Mouse (Mus musculus) liver, embryonic 13.5 days (tissue): ENCODE measurements around the gene Taf11. TPM values are rescaled to one million over a fixed set of nuclear protein-coding genes. Genes with fewer than 3 reads are reported as not detected.

Experiments
- ATAC-seq: fragments of 200-750 bp; cut with Nextera tagmentation; 2 replicates; pipeline ENCODE4 v1.8.0; 2017; ENCODE audit warnings: low read depth, mild to moderate bottlenecking, moderate number of reproducible peaks, moderate library complexity
- DNase-seq: peaks from one replicate; pipeline ENCODE4 v3.0.0; 2022
- H3K27ac ChIP-seq: fragments of 300-500 bp; sonication (generic); 2 replicates; pipeline ENCODE4 v1.5.1; 2015; ENCODE audit warnings: moderate library complexity, mild to moderate bottlenecking, inconsistent platforms
- H3K27me3 ChIP-seq: fragments of 300-500 bp; sonication (generic); 2 replicates; pipeline ENCODE4 v1.6.1; 2015; ENCODE audit warnings: mild to moderate bottlenecking, inconsistent platforms
- H3K36me3 ChIP-seq: fragments of 300-500 bp; sonication (generic); 2 replicates; pipeline ENCODE4 v1.6.1; 2015; ENCODE audit warnings: mild to moderate bottlenecking, inconsistent platforms
- H3K4me1 ChIP-seq: fragments of 300-500 bp; sonication (generic); replicated peaks from 2 replicates; pipeline ENCODE4 v1.6.1; 2015; ENCODE audit warnings: inconsistent platforms
- H3K4me2 ChIP-seq: fragments of 300-500 bp; sonication (generic); 2 replicates; pipeline ENCODE4 v1.6.1; 2015; ENCODE audit warnings: inconsistent platforms, mild to moderate bottlenecking, moderate library complexity
- H3K4me3 ChIP-seq: fragments of 300-500 bp; sonication (generic); replicated peaks from 2 replicates; pipeline ENCODE4 v1.5.1; 2015; ENCODE audit warnings: mild to moderate bottlenecking, inconsistent platforms
- H3K9ac ChIP-seq: fragments of 300-500 bp; sonication (generic); 2 replicates; pipeline ENCODE4 v1.6.1; 2015; ENCODE audit warnings: mild to moderate bottlenecking, inconsistent platforms
- H3K9me3 ChIP-seq: fragments of 300-500 bp; sonication (generic); replicated peaks from 2 replicates; pipeline ENCODE4 v1.6.1; 2016; ENCODE audit warnings: inconsistent platforms
- WGBS: fragments of 180-500 bp; shearing (Covaris S2); methylation state at CpG from one replicate; pipeline ENCODE4 v1.1.7; 2015; ENCODE audit not compliant: insufficient replicate concordance; 5-methylcytosine and 5-hydroxymethylcytosine counted together
- polyA plus RNA-seq: library from polyadenylated mRNA; unstranded; fragments of >200 nt; fragmentation: Nextera tagmentation; extraction: Ambion mirVana; gene quantifications from 2 replicates; pipeline ENCODE4 v1.2.1, GENCODE M21; 2015

Gene Taf11
- polyA plus RNA-seq, 1 experiment from 2014 or later = 32.4 TPM

DNA sequence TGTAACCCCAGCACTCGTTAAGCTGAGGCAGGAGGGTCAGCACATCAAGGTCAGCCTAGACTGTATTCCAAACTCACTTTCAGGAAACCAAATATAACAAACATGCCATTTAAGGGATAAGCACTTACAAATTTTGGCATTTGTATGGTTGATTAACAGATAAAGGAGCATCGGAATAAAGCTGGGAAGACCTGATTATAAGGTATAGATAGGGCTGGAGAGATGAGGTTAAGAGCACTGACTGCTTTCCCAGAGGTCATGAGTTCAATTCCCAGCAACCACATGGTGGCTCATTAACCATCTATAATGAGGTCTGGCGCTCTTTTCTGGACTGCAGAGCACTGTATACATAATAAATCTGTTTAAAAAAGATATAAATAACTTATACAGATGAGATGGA is 36.1 kb downstream of the Taf11 start:
- 0 out of 2 replicates have a peak overlapping the region, but pooled peaks have one; percentile 32 for H3K27ac ChIP-seq
- H3K9ac ChIP-seq = no peak overlapping the region
- DNase-seq (no peak), ATAC-seq (no peak)
- no peaks in the 10 kb centered on the region for H3K27me3 ChIP-seq
- H3K9me3 ChIP-seq = no peaks in the 10 kb centered on the region
- no peak overlapping the region for H3K4me2 ChIP-seq
- no peak overlapping the region for H3K4me3 ChIP-seq
- peaks cover 37% of the 10 kb centered on the region for H3K4me1 ChIP-seq
- WGBS = 58% methylated on average over 3 of the region's 3 CpGs
- H3K36me3 ChIP-seq = peaks cover 9% of the 10 kb centered on the region; the same call in 1 of the 2 replicates

DNA sequence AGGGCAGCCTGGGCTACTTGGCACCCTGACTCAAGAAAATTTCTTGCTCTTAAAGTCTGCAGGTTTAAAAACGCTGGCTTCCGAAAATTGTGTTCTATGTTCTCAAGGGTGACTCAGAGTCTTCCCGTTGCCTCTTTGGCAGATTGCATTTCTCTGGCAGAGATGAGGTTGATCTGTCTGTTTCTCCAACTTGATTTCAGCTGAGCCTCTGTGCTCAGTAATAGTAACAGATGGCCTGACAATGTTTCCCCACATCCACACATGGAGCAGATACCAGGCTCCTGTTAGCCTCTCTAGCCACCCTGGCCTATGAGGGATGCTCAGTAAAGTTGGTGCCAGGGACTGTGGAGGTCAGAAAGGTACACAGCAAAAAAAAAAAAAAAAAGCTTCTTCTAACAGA is 37.8 kb downstream of the Taf11 start:
- ATAC-seq (no peak), DNase-seq (no peak)
- Histone ChIP-seq H3K4me3 (no peak overlapping the region), H3K9ac (no peak overlapping the region), H3K4me1 (peaks cover 37% of the 10 kb centered on the region), H3K9me3 (no peaks in the 10 kb centered on the region), H3K4me2 (no peak overlapping the region), H3K27ac (no peak overlapping the region), H3K27me3 (no peaks in the 10 kb centered on the region), H3K36me3 (peaks cover 8% of the 10 kb centered on the region; the same call in 1 of the 2 replicates)
- WGBS = 80% methylated on average over 3 of the region's 3 CpGs

DNA sequence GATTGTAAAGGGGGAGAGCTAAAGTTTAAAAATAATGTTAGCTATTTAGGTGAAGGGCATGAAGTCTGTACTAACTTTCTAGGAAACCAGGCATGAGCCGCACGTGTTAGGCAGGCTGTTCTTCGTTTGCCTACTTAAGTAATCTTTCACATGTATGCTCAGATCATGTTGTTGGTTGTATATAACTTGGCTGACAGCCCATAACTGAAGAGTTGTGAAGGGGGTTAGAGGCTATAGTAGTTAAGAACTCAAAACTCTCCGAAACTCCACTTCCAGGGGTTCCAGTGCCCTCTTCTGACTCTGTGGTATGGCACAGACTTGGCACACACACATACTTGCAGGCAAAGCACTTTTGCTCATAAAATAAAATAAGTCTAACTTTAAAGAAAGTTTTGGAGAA is 42.9 kb downstream of the Taf11 start:
- Histone ChIP-seq H3K36me3 (0 out of 2 replicates have a peak, but pooled peaks cover 4% of the 10 kb centered on the region), H3K27me3 (no peaks in the 10 kb centered on the region), H3K4me2 (no peak overlapping the region), H3K9me3 (no peaks in the 10 kb centered on the region), H3K27ac (no peak overlapping the region), H3K4me1 (peaks cover 12% of the 10 kb centered on the region), H3K9ac (no peak overlapping the region), H3K4me3 (no peak overlapping the region)
- DNase-seq (no peak), ATAC-seq (no peak)
- 88% methylated on average over 4 of the region's 4 CpGs for WGBS

DNA sequence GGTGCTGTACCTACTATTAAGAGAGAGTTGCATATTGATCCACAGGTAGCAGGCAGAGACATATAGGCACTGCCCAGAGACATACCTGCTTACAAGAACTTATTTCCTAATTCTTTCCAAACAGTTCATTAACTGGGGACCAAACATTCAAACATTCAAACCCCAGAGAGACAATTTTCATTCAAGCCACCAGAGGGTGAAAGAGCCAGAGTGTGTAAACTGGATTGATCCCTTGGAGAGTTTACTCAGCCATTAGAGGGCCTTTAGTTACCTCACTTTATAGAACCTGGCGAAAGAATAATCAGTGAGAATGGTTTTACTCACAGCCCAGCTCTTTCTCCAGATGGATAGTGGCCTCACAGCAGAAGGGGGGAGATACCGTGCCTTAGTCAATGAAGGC is 44.2 kb downstream of the Taf11 start:
- DNase-seq (no peak), ATAC-seq (no peak)
- H3K36me3 ChIP-seq = 0 out of 2 replicates have a peak, but pooled peaks cover 4% of the 10 kb centered on the region
- 60% methylated on average over 2 of the region's 2 CpGs for WGBS
- H3K9me3 ChIP-seq = no peaks in the 10 kb centered on the region
- no peak overlapping the region for H3K9ac ChIP-seq
- no peaks in the 10 kb centered on the region for H3K27me3 ChIP-seq
- H3K4me2 ChIP-seq = no peak overlapping the region
- no peak overlapping the region for H3K4me3 ChIP-seq
- H3K27ac ChIP-seq = no peak overlapping the region
- H3K4me1 ChIP-seq = peaks cover 23% of the 10 kb centered on the region

DNA sequence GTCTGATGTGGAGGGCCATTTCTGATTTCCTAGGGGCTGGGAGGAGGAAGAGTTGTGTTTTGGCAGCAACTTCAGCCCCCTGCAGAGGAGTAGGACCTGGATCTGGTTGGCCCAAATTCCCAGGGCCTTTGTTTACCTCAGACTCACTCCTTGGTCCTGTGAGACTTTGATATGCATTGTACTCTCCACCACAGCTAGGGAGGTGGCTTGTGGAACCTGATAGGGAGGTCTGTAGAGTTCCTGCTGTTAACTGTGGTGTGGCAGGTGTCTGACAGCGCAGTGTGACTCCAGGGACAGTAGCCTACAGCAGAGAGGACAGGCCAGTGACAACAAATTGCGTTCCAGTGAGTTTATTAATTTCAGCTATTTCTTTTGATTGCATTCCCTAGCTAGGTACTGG is 50.5 kb downstream of the Taf11 start:
- Histone ChIP-seq H3K9me3 (no peaks in the 10 kb centered on the region), H3K4me2 (peak overlapping the region; percentile 98), H3K4me1 (peaks cover 60% of the 10 kb centered on the region), H3K4me3 (peak overlapping the region; percentile 90), H3K27ac (peak overlapping the region; percentile 89), H3K27me3 (no peaks in the 10 kb centered on the region), H3K9ac (peak overlapping the region; percentile 91), H3K36me3 (peaks cover 4% of the 10 kb centered on the region)
- peak; percentile 79 for ATAC-seq
- WGBS = 27% methylated on average over 2 of the region's 2 CpGs
- peak; percentile 57 for DNase-seq

DNA sequence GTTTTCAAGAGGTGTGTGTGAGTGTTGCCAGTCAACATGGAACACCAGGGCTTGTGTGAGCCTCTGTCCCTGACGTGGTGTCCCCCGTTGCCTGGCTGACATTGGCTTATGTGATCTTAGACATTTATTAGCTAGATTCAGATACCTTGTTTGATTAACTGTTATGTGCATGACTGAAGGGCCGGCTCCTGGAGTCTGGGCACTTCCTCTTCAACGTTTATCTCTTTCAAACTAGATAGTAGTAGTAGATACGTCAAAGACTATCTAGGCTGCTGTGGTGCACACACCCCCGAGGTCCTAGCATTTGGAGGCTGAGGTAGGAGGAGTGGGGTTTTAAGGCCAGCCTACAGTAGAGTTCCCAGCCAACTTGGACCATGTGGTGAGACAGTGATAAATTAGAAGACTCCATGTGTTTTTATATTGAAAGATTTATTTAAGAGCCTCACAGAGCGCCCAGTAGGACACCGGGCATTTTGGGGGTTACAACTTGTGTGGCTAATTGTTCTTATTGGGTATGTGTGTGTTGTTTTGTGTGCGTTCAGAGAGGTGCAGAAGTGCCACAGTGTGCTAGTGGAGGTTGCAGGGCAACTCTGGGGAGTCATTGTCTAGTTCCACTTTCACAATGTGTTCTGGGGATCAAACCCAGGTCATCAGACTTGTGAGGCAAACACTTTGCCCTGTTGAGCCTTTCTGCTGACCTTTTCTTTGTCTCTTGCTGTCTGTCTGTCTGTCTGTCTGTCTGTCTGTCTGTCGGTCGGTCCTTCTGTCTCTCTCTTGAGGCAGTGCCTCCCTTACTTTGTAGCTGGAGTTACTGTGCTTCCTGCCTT is 51.8 kb downstream of the Taf11 start:
- Histone ChIP-seq H3K4me2 (peak overlapping the region; percentile 98), H3K27me3 (no peaks in the 10 kb centered on the region), H3K4me3 (peak overlapping the region; percentile 90), H3K4me1 (peaks cover 60% of the 10 kb centered on the region), H3K9me3 (no peaks in the 10 kb centered on the region), H3K27ac (peak overlapping the region; percentile 89), H3K36me3 (peaks cover 17% of the 10 kb centered on the region), H3K9ac (peak overlapping the region; percentile 91)
- 19% methylated on average over 11 of the region's 11 CpGs for WGBS
- peak; percentile 41 for DNase-seq
- ATAC-seq = peak; percentile 27; the same call in 1 of the 2 replicates

DNA sequence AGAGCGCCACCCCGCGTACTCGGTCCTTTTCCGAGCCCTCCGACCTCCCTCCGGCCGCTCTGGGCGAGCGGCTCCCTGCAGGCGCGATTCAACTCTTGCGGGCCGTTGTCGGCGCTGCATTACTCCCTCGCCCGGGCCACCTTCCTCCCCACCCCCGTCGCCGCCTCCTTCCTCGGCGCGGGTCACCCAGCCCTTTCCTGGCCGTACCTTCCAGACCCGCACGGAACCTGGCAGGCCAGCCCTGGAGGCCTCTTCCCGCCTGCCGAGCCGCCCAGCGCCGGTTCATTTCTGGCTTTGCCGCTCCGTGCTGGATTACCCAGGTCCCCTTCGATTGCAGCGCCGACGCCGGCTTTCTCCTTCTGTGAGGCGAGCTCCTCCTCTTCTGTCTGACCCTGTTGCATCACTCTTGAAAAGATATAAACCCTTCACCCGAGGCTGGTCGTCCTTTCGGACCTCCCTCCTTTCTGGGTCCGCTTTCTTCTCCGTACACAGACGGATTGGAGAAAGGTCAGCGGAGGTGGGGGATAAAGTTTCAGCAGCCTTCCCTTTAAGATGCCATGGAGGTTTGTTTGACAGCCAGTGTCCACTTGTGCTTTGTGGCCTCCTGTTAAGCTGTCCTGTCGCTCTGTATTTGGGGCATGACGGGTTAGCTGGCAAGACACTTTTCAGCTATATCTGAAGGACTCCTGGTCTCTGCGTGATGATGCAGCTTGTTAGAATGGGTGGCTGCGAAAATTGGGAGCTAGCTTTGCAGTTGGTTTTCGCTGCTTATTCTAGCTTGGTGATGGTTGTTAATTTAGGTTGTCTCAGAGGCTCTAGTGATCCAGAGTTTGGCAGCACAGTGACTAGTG is 52.6 kb downstream of the Taf11 start:
- no peaks in the 10 kb centered on the region for H3K27me3 ChIP-seq
- peaks cover 58% of the 10 kb centered on the region for H3K4me1 ChIP-seq
- peak overlapping the region; percentile 90 for H3K4me3 ChIP-seq
- DNase-seq = peak; percentile 62
- H3K9ac ChIP-seq = peak overlapping the region; percentile 91
- H3K27ac ChIP-seq = peak overlapping the region; percentile 89
- 1% methylated on average over 52 of the region's 52 CpGs for WGBS
- H3K36me3 ChIP-seq = peaks cover 25% of the 10 kb centered on the region
- ATAC-seq = peak; percentile 64
- H3K4me2 ChIP-seq = peak overlapping the region; percentile 98
- no peaks in the 10 kb centered on the region for H3K9me3 ChIP-seq

DNA sequence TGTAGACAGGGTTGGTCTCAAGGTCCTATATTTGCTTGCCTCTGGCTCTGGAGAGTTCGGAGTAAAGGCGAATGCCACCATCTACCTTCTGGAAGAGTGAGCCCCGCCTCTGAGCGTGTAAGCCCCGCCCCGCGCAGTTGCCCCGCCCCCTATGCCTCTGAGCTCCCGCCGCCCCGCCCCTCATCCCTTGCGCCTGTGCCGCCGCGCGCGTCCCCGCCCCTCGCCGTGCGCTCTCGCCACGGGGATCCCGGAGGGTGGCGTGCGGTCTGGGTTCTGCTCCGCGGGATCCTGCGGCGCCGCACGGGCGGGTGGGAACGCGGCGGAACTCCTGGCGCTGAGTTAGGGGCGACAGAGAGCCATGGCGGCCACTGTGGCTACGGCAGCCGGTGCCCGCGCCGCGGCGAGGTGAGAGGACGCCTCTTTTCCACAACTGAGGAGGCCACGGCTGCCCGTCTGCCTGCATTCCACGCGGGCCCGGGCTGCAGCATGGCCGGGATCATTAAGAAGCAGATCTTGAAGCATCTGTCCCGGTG is 53.3 kb downstream of the Taf11 start, which contains the start of gene Uhrf1bp1:
Gene Uhrf1bp1 (plus strand): TSS at position 177 of the 533 bp plus-strand sequence.
- Histone ChIP-seq H3K4me1 (peaks cover 51% of the 10 kb centered on the region), H3K9ac (peak within 1 kb of the TSS; percentile 91), H3K27ac (peak within 1 kb of the TSS; percentile 89), H3K36me3 (peaks cover 30% of the 10 kb centered on the region), H3K4me3 (peak within 1 kb of the TSS; percentile 90), H3K4me2 (peak within 1 kb of the TSS; percentile 98), H3K9me3 (no peaks in the 10 kb centered on the region), H3K27me3 (no peaks in the 10 kb centered on the region)
- ATAC-seq (peak; percentile 79), DNase-seq (peak; percentile 72)
- under 1% methylated on average over 54 of the region's 54 CpGs for WGBS

Other genes with a start within 250 kb of the Taf11 start
- not detected in 2 replicates for gene Spdef, start 180.9 kb downstream of the Taf11 start, polyA plus RNA-seq
- 13.2 and 13.3 TPM in 2 replicates for gene D17Wsu92e, start 89.2 kb downstream of the Taf11 start, polyA plus RNA-seq
- gene Snrpc, start 71.7 kb downstream of the Taf11 start, polyA plus RNA-seq = 182 and 183 TPM in 2 replicates
- gene Uhrf1bp1, start 53.4 kb downstream of the Taf11 start, polyA plus RNA-seq = 2.0 and 3.5 TPM in 2 replicates
- gene Anks1, start 538 bp downstream of the Taf11 start, polyA plus RNA-seq = 3.1 and 4.0 TPM in 2 replicates
- 0.15 and 0.22 TPM in 2 replicates for gene Tcp11, start 170.8 kb upstream of the Taf11 start, polyA plus RNA-seq
- gene Scube3, start 232.3 kb upstream of the Taf11 start, polyA plus RNA-seq = 0.29 and 0.38 TPM in 2 replicates